Mouse (Mus musculus) brain, embryonic 14.5 days (tissue): Measurements from ENCODE around the gene Col24a1.

Source experiments
- CTCF ChIP-seq: fragments of 200-500 bp; IDR thresholded peaks from 2 replicates; pipeline ENCODE4 v1.5.1; 2012; ENCODE audit warnings: inconsistent platforms, mild to moderate bottlenecking, moderate library complexity, borderline replicate concordance; ENCODE audit not compliant: insufficient read depth, insufficient read length; ENCODE audit errors: extremely low read depth
- POLR2A ChIP-seq: fragments of 200-500 bp; IDR thresholded peaks from 2 replicates; pipeline ENCODE4 v1.6.1; 2012; ENCODE audit warnings: mild to moderate bottlenecking, inconsistent platforms, borderline replicate concordance; ENCODE audit not compliant: poor library complexity, insufficient read depth, insufficient read length, severe bottlenecking; ENCODE audit errors: extremely low read depth

DNA sequence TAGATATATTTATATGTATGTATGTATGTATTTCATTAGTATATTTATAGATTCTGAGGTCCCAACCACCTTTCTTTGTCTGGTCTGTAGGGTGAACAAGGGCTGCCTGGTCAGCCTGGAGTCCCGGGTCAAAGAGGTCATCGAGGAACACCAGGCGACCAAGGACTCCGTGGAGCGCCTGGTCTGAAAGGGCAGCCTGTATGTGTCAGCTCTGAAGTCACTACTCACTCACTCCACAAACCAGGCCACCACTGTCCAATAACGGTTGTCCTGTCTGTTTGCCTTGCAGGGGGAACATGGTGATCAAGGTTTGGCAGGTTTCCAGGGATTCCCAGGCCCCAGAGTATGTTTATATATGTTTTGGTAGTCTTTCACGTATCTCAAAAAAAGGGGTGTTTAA is 216.3 kb downstream of the Col24a1 start:
- TF ChIP-seq POLR2A (no peak), CTCF (no peak)
